Mouse (Mus musculus) monocyte, adult 59 days (primary cell): ENCODE data around the gene Ifna11. TPM values are rescaled to one million over a fixed set of nuclear protein-coding genes. Genes with fewer than 3 reads are reported as not detected.

Source experiments
- total RNA-seq, 2 experiments: library from RNA; stranded (reverse); gene quantifications; one replicate each; pipeline ENCODE4 v1.2.4; 2023

Ifna11 gene
- total RNA-seq = not detected

GRCm38 (mm10) chr4:88819659-88820058 lies at the start of gene Ifna11:
TSS of gene Ifna11 (plus strand) at chr4:88819959.

GRCm38 (mm10) chr4:88773534-88773933 lies 46.2 kb upstream of the Ifna11 start, which contains the start of gene Gm13290:
TSS of gene Gm13290 (plus strand) at chr4:88773834.

GRCm38 (mm10) chr4:88776622-88777021 lies 43.1 kb upstream of the Ifna11 start, which contains the start of gene Gm13289:
TSS of gene Gm13289 (plus strand) at chr4:88776922.

GRCm38 (mm10) chr4:88779550-88779949 lies 40.2 kb upstream of the Ifna11 start, which contains the start of gene Gm13272:
TSS of gene Gm13272 (plus strand) at chr4:88779850.

GRCm38 (mm10) chr4:88781831-88782230 lies 37.9 kb upstream of the Ifna11 start, which contains the start of gene Ifnz:
TSS of gene Ifnz (plus strand) at chr4:88782131.

GRCm38 (mm10) chr4:88785409-88785808 lies 34.4 kb upstream of the Ifna11 start, which contains the start of gene Gm13276:
TSS of gene Gm13276 (plus strand) at chr4:88785709.

GRCm38 (mm10) chr4:88788402-88788801 lies 31.4 kb upstream of the Ifna11 start, which contains the start of gene Gm13277:
TSS of gene Gm13277 (plus strand) at chr4:88788632.

GRCm38 (mm10) chr4:88791250-88791649 lies 28.5 kb upstream of the Ifna11 start, which contains the start of gene Gm13278:
TSS of gene Gm13278 (plus strand) at chr4:88791550.

GRCm38 (mm10) chr4:88793936-88794675 lies 25.7 kb upstream of the Ifna11 start, which contains the start of gene Gm13275:
TSS of gene Gm13275 (plus strand) at chr4:88794487.

GRCm38 (mm10) chr4:88797097-88797496 lies 22.7 kb upstream of the Ifna11 start, which contains the start of gene Gm13279:
TSS of gene Gm13279 (plus strand) at chr4:88797397.

GRCm38 (mm10) chr4:88799365-88799764 lies 20.4 kb upstream of the Ifna11 start, which contains the start of gene Gm13285:
TSS of gene Gm13285 (plus strand) at chr4:88799665.

GRCm38 (mm10) chr4:88802954-88803353 lies 16.8 kb upstream of the Ifna11 start, which contains the start of gene Gm13287:
TSS of gene Gm13287 (plus strand) at chr4:88803254.

GRCm38 (mm10) chr4:88805231-88805630 lies 14.5 kb upstream of the Ifna11 start, which contains the start of gene Gm13288:
TSS of gene Gm13288 (plus strand) at chr4:88805531.

GRCm38 (mm10) chr4:88815928-88816327 lies 3.8 kb upstream of the Ifna11 start, which contains the start of gene Ifna7:
TSS of gene Ifna7 (plus strand) at chr4:88816228.

GRCm38 (mm10) chr4:88827116-88827515 lies 7.4 kb downstream of the Ifna11 start, which contains the start of gene Ifna6:
TSS of gene Ifna6 (plus strand) at chr4:88827416.

GRCm38 (mm10) chr4:88835225-88835624 lies 15.5 kb downstream of the Ifna11 start, which contains the start of gene Ifna5:
TSS of gene Ifna5 (plus strand) at chr4:88835525.

GRCm38 (mm10) chr4:88841438-88841911 lies 21.7 kb downstream of the Ifna11 start, which contains the start of gene Ifna4:
TSS of gene Ifna4 (plus strand) at chr4:88841861.

GRCm38 (mm10) chr4:88849698-88850097 lies 29.9 kb downstream of the Ifna11 start, which contains the start of gene Ifna1:
TSS of gene Ifna1 (plus strand) at chr4:88850087.

Other genes starting within 250 kb of the Ifna11 start
- gene Ifna14, start 248.2 kb upstream of the Ifna11 start, total RNA-seq = not detected
- gene Ifna9, start 227.6 kb upstream of the Ifna11 start, total RNA-seq = not detected
- not detected for gene Ifna12, start 216.6 kb upstream of the Ifna11 start, total RNA-seq
- not detected for gene C87499, start 185.5 kb upstream of the Ifna11 start, total RNA-seq
- gene Ifna13, start 175.5 kb upstream of the Ifna11 start, total RNA-seq = not detected
- gene Ifna16, start 143.0 kb upstream of the Ifna11 start, total RNA-seq = not detected
- not detected for gene Ifna2, start 136.0 kb upstream of the Ifna11 start, total RNA-seq
- not detected for gene Ifnab, start 128.6 kb upstream of the Ifna11 start, total RNA-seq
- gene Gm26566, start 98.2 kb upstream of the Ifna11 start, total RNA-seq = 1 to 10 TPM in 1 of 2 experiments, not detected in 1; 1.6 TPM
- 10 to 100 TPM; 72.7 to 83.4 TPM for gene Klhl9, start 97.5 kb upstream of the Ifna11 start, total RNA-seq
- gene Gm13271, start 65.1 kb upstream of the Ifna11 start, total RNA-seq = not detected
- not detected for gene Gm13283, start 59.8 kb upstream of the Ifna11 start, total RNA-seq
- gene Gm13290, start 46.1 kb upstream of the Ifna11 start, total RNA-seq = not detected
- gene Gm13289, start 43.0 kb upstream of the Ifna11 start, total RNA-seq = not detected
- gene Gm13272, start 40.1 kb upstream of the Ifna11 start, total RNA-seq = not detected
- not detected for gene Ifnz, start 37.8 kb upstream of the Ifna11 start, total RNA-seq
- gene Gm13276, start 34.2 kb upstream of the Ifna11 start, total RNA-seq = not detected
- not detected for gene Gm13277, start 31.3 kb upstream of the Ifna11 start, total RNA-seq
- not detected for gene Gm13278, start 28.4 kb upstream of the Ifna11 start, total RNA-seq
- gene Gm13275, start 25.5 kb upstream of the Ifna11 start, total RNA-seq = not detected
- gene Gm13279, start 22.6 kb upstream of the Ifna11 start, total RNA-seq = not detected
- under 1 TPM; 0.42 to 0.91 TPM for gene Gm13285, start 20.3 kb upstream of the Ifna11 start, total RNA-seq
- gene Gm13287, start 16.7 kb upstream of the Ifna11 start, total RNA-seq = not detected
- gene Gm13288, start 14.4 kb upstream of the Ifna11 start, total RNA-seq = not detected
- gene Ifna7, start 3.7 kb upstream of the Ifna11 start, total RNA-seq = not detected
- gene Ifna6, start 7.5 kb downstream of the Ifna11 start, total RNA-seq = not detected
- not detected for gene Ifna5, start 15.6 kb downstream of the Ifna11 start, total RNA-seq
- not detected for gene Ifna4, start 21.9 kb downstream of the Ifna11 start, total RNA-seq
- gene Ifna1, start 30.1 kb downstream of the Ifna11 start, total RNA-seq = not detected
- not detected for gene Ifne, start 60.2 kb downstream of the Ifna11 start, total RNA-seq